ENCODE assay signal across 8 mouse cellular contexts in genomic region chr19:31083761-31084160, GRCm38 (mm10). TPM values are rescaled to one million over a fixed set of nuclear protein-coding genes. Genes with fewer than 3 reads are reported as not detected.
DNase-seq lines count a peak whose midpoint lies in the region; ATAC-seq lines count a peak whose summit lies in the region.

No protein-coding gene starts in this region.

- H3K4me3 ChIP-seq in megakaryocyte, embryonic 14.5 days (replicated peaks) = peak overlapping the region; percentile 98
- peak overlapping the region; percentile 80 for H3K4me3 ChIP-seq in midbrain, embryonic 10.5 days

- peak overlapping the region; percentile 90 for H3K27ac ChIP-seq in midbrain, embryonic 10.5 days (replicated peaks)

- peaks cover 28% of the 10 kb centered on the region for H3K36me3 ChIP-seq in megakaryocyte, embryonic 14.5 days (replicated peaks; ENCODE audit: low read length)
- peaks cover 45% of the 10 kb centered on the region for H3K36me3 ChIP-seq in midbrain, embryonic 10.5 days

- peaks cover 21% of the 10 kb centered on the region for H3K4me1 ChIP-seq in megakaryocyte, embryonic 14.5 days
- H3K4me1 ChIP-seq in midbrain, embryonic 10.5 days = peaks cover 22% of the 10 kb centered on the region

- 94% methylated on average over 8 of the region's 8 CpGs for WGBS in midbrain, embryonic 10.5 days

- ATAC-seq in megakaryocyte, adult 5-6 weeks (ENCODE audit: poor library complexity, severe bottlenecking) = no peak

- H3K9me3 ChIP-seq in megakaryocyte, embryonic 14.5 days = no peaks in the 10 kb centered on the region
- peaks cover 15% of the 10 kb centered on the region for H3K9me3 ChIP-seq in midbrain, embryonic 10.5 days (replicated peaks)

- DNase-seq in adrenal gland, adult 8-10 months = peak; percentile 4
- DNase-seq in adrenal gland, postnatal 25 days = no peak
- DNase-seq in heart, postnatal 4 days = peak; percentile 11
- DNase-seq in midbrain, embryonic 10.5 days (ENCODE audit: low spot score) = no peak
- no peak for DNase-seq in urinary bladder, postnatal 14 days (ENCODE audit: low spot score)
- no peak for DNase-seq in left cerebral cortex, adult 18-20 months (ENCODE audit: low spot score in 2 of 2)

- no peaks in the 10 kb centered on the region for H3K27me3 ChIP-seq in megakaryocyte, embryonic 14.5 days (replicated peaks)
- no peaks in the 10 kb centered on the region for H3K27me3 ChIP-seq in midbrain, embryonic 10.5 days (ENCODE audit: low read depth, poor library complexity, severe bottlenecking)

RNA-seq across cellular contexts. Expression of gene Cstf2t, which starts 1.1 kb away (rescaled TPM):
- 10 to 100 TPM; 20.3 to 28.2 (median 25.7) TPM for total RNA-seq in adrenal gland, adult 8-10 months (2022)
- 23.6 and 26.1 TPM in 2 replicates for total RNA-seq in adrenal gland, postnatal 25 days (2021)
- polyA plus RNA-seq in megakaryocyte, embryonic 14.5 days (2012; ENCODE audit: insufficient read depth, low replicate concordance) = 0.64 and 3.8 TPM in 2 replicates
- 21.2 and 24.0 TPM in 2 replicates for total RNA-seq in megakaryocyte, adult 5-6 weeks (2015)
- 30.8 and 31.8 TPM in 2 replicates for total RNA-seq in megakaryocyte, adult 5-6 weeks (2017)
- 10 to 100 TPM; 38.7 to 39.0 TPM for total RNA-seq in heart, postnatal 4 days (2021)
- 56.6 and 64.8 TPM in 2 replicates for polyA plus RNA-seq in midbrain, embryonic 10.5 days (2016; fragmentation: Nextera tagmentation; extraction: Ambion mirVana)
- total RNA-seq in left cerebral cortex, adult 18-20 months (2021) = 10 to 100 TPM; 70.4 to 70.9 TPM

Comparison
In these comparisons a context has a peak if more than half of its experiments do, and no peak if none do; other contexts are left out.
1. DNase-seq: peak in adrenal gland, adult 8-10 months (single experiment) and heart, postnatal 4 days (single experiment); none in adrenal gland, postnatal 25 days (single experiment), midbrain, embryonic 10.5 days (single experiment), urinary bladder, postnatal 14 days (single experiment) and left cerebral cortex, adult 18-20 months (0 of 2).